Mouse (Mus musculus) olfactory bulb, adult 2 months (tissue): ENCODE measurements around the gene Nlrx1.

Experiments
- CTCF ChIP-seq: fragments of 200-500 bp; IDR thresholded peaks from 2 replicates; pipeline ENCODE4 v1.5.1; 2012; ENCODE audit warnings: low read depth, mild to moderate bottlenecking, low read length, moderate library complexity; ENCODE audit not compliant: insufficient read depth
- POLR2A ChIP-seq: fragments of 200-500 bp; IDR thresholded peaks from 2 replicates; pipeline ENCODE4 v1.6.1; 2012; ENCODE audit warnings: mild to moderate bottlenecking, low read depth, low read length, moderate library complexity; ENCODE audit not compliant: insufficient read depth

- no peak for TF ChIP-seq CTCF
- no peak for TF ChIP-seq POLR2A
These were observed 27.0 kb downstream of the Nlrx1 start for GRCm38 (mm10) chr9:44241418-44241817.
